Mouse (Mus musculus) ES-Bruce4 (cell line): ENCODE data around the gene Cpsf4l. TPM values are rescaled to one million over a fixed set of nuclear protein-coding genes. Genes with fewer than 3 reads are reported as not detected.
A peak's percentile ranks its signal among the peaks of the same experiment; 100 is the strongest.

ENCODE experiments used
- H3K27ac ChIP-seq: 2 replicates; pipeline ENCODE4 v1.5.1; 2012; ENCODE audit warnings: low read length, inconsistent platforms; ENCODE audit not compliant: insufficient read depth
- H3K27me3 ChIP-seq: 2 replicates; pipeline ENCODE4 v1.6.1; 2012; ENCODE audit warnings: mild to moderate bottlenecking, low read length, inconsistent platforms; ENCODE audit not compliant: control insufficient read depth, poor library complexity, insufficient read depth, severe bottlenecking
- H3K36me3 ChIP-seq: 2 replicates; pipeline ENCODE4 v1.6.1; 2012; ENCODE audit warnings: inconsistent platforms, mild to moderate bottlenecking, low read length, moderate library complexity; ENCODE audit not compliant: control insufficient read depth, poor library complexity, insufficient read depth, severe bottlenecking
- H3K4me1 ChIP-seq: one replicate; pipeline ENCODE4 v1.8.1; 2011; ENCODE audit warnings: low read length; ENCODE audit not compliant: control insufficient read depth, insufficient read depth
- H3K4me3 ChIP-seq: 2 replicates; pipeline ENCODE4 v1.5.1; 2011; ENCODE audit warnings: low read depth, mild to moderate bottlenecking, low read length
- H3K9ac ChIP-seq: 2 replicates; pipeline ENCODE4 v1.6.1; 2012; ENCODE audit warnings: low read depth, mild to moderate bottlenecking, inconsistent platforms; ENCODE audit not compliant: poor library complexity, severe bottlenecking
- H3K9me3 ChIP-seq: replicated peaks from 2 replicates; pipeline ENCODE4 v1.6.1; 2012; ENCODE audit warnings: mild to moderate bottlenecking, low read length, inconsistent platforms; ENCODE audit not compliant: control insufficient read depth, poor library complexity, insufficient read depth, severe bottlenecking
- CTCF ChIP-seq: IDR thresholded peaks from one replicate; pipeline ENCODE4 v1.8.1; 2011; ENCODE audit warnings: low read depth, low read length
- EP300 ChIP-seq: IDR thresholded peaks from 2 replicates; pipeline ENCODE4 v1.6.1; 2011; ENCODE audit warnings: low read depth, low read length; ENCODE audit not compliant: insufficient read depth
- POLR2A ChIP-seq: IDR thresholded peaks from one replicate; pipeline ENCODE4 v1.8.1; 2011; ENCODE audit warnings: low read length; ENCODE audit not compliant: insufficient read depth
- polyA plus RNA-seq: library from polyadenylated mRNA; stranded (reverse); fragments of >200 nt; gene quantifications from 2 replicates; pipeline ENCODE4 v1.2.4, GENCODE M21; 2011; ENCODE audit warnings: low read depth; ENCODE audit not compliant: missing spikeins, insufficient read depth, insufficient read length

Gene Cpsf4l
- polyA plus RNA-seq, 1 experiment: 18.0 TPM

DNA sequence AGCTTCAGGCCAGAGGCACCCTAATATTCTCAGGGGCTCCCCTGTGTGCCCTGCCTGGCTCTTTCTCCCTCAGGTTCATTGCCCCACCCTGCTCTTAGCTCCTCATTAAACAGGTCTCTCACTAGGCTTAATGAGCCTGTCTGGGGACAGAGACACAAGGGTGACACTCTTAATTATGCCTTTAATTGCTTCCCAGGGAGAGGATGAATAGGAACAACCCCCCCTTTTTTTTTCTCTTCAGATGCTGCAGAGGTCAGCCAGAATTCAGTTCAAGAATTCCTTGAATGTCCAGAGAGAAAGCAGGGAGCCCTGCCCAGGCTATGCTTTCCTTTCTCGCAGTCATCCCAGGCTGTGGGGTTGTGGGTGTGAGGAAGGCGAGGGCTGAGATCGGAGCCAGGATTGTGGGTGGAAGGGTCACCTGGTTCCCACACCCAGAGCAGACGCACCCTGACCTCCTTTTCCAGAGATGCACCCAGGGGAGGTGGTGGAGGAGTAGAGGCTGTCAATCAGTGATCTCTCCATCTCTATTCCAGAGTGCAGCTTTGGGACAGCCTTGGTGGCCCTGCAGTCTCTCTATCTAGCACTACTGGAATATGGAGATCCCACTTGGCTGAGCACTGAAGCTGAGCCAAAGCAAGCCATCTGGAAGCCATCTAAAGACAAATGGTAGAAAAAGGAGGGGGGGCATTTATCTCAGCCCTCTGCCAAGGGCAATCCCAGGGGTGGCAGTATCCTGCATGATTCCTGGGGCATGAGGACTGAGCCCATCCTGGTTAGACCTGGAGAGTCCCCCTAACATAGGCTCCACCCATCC is 15.6 kb upstream of the Cpsf4l start:
- H3K27ac ChIP-seq: no peak overlapping the region
- H3K9ac ChIP-seq: no peak overlapping the region
- peaks cover 3% of the 10 kb centered on the region for H3K4me1 ChIP-seq
- TF ChIP-seq CTCF (no peak), POLR2A (no peak), EP300 (no peak)
- no peak overlapping the region for H3K4me3 ChIP-seq
- H3K9me3 ChIP-seq: no peaks in the 10 kb centered on the region
- H3K36me3 ChIP-seq: peaks cover 25% of the 10 kb centered on the region
- no peaks in the 10 kb centered on the region for H3K27me3 ChIP-seq

DNA sequence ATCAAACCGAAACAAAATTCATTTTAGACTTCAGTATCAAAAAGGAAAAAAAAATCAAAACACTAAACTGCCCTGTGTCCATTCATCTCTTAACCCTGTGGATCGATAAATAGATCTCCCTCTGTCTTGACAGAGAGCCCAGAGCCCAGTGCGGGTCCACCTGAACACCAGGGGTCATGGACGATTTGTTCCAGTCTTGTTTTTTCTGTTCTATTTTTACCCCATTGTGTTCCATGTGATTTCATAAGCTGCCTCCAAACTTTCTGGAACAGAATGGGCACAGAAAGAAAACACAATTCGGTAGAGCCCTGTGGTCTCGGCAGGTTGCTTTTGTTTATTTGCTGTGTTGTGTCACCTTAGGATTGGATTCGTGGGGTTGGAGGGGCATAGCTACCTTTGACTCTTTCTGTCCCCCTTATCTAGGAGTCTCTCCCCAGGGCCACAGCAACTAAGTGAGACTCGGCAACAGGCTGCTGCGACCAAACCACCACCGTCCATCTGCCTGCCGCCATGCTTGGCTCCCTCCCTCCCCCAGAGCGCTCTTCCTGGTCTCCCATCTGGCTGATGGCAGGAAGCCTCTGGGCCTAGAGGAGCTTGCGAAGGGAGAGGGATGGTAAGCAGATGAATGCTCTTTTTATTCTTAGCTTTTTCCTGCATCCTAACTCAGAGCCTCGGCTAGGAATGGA is 12.7 kb upstream of the Cpsf4l start:
- TF ChIP-seq CTCF: no peak
- no peak for TF ChIP-seq POLR2A
- TF ChIP-seq EP300: 0 out of 2 replicates have a peak, but pooled peaks have one; percentile 5
- no peaks in the 10 kb centered on the region for H3K9me3 ChIP-seq
- no peak overlapping the region for H3K9ac ChIP-seq
- no peaks in the 10 kb centered on the region for H3K27me3 ChIP-seq
- H3K4me3 ChIP-seq: peak overlapping the region; percentile 45; the same call in 1 of the 2 replicates
- H3K27ac ChIP-seq: no peak overlapping the region
- H3K36me3 ChIP-seq: peaks cover 6% of the 10 kb centered on the region
- H3K4me1 ChIP-seq: no peaks in the 10 kb centered on the region

DNA sequence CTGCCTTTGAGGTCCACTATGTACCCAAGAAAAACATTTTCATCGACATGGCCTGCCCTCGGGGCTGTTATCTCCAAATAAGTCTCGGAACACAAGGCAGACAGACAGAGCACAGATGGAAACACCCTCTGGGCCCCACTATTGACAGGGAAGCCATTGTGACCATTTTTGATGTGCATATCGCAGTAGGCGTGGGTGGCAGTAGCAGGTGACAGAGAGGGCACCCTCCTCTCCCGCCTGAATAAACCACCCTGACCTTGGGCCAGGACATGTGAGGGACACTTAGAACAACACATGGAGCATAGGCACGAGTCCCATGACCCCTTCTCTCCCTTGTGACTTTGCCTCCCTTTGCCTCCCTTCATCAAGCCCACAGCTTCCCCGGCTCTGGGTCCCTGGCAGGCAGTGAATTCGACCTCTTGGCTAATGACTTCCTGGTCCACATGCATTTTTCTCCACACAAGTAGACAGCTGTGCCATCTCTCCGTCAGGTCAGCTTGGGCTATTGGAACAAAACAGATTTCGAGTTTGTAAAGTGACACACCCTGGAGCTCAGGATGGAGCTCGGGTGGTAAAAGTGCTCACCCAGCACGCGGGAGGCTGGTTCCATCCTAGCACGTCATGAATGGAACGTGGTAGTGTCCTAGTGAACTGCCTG is 8.1 kb upstream of the Cpsf4l start:
- TF ChIP-seq EP300: peak; percentile 79
- no peak for TF ChIP-seq POLR2A
- no peak for TF ChIP-seq CTCF

DNA sequence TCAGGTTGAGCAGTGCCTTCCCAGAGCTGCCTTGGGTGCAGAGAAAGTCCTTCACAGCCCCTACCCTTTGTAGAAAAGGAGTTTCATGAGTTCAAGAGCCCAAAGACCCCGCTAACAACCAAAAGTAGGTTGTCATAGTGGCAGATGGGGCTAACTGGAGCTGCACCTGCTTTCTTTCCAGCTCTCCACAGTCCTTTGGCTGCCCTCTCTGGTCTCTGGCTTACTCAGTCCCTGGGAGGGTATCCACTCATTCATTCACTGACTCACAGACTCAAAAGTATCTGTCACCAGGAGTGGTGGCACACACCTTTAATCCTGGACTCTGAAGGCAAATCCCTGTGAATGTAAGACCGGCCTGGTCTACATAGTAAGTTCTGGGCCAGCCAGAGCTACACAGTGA is 6.3 kb upstream of the Cpsf4l start:
- Histone ChIP-seq H3K9ac (no peak overlapping the region), H3K4me3 (no peak overlapping the region)

More for the DNA sequence above, 8.1 kb upstream of the Cpsf4l start:
- H3K4me3 ChIP-seq: no peak overlapping the region
- no peaks in the 10 kb centered on the region for H3K9me3 ChIP-seq
- H3K27ac ChIP-seq: no peak overlapping the region
- no peaks in the 10 kb centered on the region for H3K27me3 ChIP-seq
- H3K36me3 ChIP-seq: no peaks in the 10 kb centered on the region
- no peak overlapping the region for H3K9ac ChIP-seq
- peaks cover 2% of the 10 kb centered on the region for H3K4me1 ChIP-seq

DNA sequence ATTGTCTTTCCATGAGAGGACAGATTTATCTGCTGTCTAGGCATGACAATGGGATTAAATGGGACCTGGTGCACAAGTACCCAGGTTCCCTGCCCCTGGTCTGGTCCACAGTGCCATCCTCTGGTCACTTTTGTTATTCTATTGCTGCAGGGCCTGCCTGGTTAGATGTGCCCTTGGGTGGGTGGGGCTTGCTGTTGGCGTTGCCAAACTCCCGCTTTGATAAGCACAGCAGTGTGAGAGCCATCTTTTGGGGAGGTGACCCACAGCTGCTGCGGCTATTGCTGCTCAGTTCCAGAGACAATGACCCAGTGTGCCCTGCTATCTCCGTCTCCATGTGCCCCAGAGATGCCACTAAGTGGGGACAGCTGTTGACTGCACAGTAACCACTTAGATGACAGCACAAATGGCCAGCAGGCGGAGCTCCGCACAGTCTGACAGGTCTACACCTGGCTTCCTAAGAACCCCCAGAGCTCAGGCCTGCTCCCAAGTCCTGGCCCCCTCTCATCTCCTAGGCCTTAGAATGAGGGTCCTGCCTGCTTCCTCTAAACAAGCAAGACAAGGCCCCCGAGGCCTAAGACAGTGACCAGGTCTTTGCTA is 5.4 kb upstream of the Cpsf4l start:
- H3K9me3 ChIP-seq: no peaks in the 10 kb centered on the region
- no peak overlapping the region for H3K9ac ChIP-seq
- TF ChIP-seq CTCF (peak; percentile 51), POLR2A (no peak)

More for the DNA sequence above, 6.3 kb upstream of the Cpsf4l start:
- H3K9me3 ChIP-seq: no peaks in the 10 kb centered on the region
- no peaks in the 10 kb centered on the region for H3K27me3 ChIP-seq
- H3K4me1 ChIP-seq: peaks cover 10% of the 10 kb centered on the region
- TF ChIP-seq EP300 (no peak), POLR2A (no peak), CTCF (no peak)
- no peak overlapping the region for H3K27ac ChIP-seq
- no peaks in the 10 kb centered on the region for H3K36me3 ChIP-seq

DNA sequence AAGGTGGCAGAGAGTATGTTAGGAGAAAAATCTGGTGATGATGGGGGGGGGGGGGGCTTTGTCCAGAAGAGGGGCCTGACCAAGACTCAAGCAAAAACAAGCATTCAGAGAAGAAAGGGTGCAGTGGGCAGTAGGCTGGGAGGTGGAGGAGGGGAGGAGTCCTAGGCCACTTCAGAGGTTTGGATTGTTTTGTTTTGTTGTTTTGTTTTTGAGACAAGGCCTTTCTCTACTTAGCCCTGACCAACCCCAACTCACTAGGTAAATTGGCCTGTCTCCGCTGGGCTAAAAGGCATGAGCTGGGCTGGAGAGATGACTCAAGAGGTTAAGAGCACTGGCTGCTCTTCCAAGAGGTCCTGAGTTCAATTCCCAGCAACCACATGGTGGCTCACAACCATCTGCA is 1.2 kb upstream of the Cpsf4l start:
- TF ChIP-seq EP300 (no peak), CTCF (no peak), POLR2A (no peak)
- Histone ChIP-seq H3K9ac (peak overlapping the region; percentile 75), H3K4me1 (peaks cover 12% of the 10 kb centered on the region), H3K27me3 (no peaks in the 10 kb centered on the region), H3K27ac (peak overlapping the region; percentile 97), H3K36me3 (no peaks in the 10 kb centered on the region), H3K9me3 (no peaks in the 10 kb centered on the region), H3K4me3 (peak overlapping the region; percentile 66)

More for the DNA sequence above, 5.4 kb upstream of the Cpsf4l start:
- no peak overlapping the region for H3K27ac ChIP-seq
- no peaks in the 10 kb centered on the region for H3K27me3 ChIP-seq
- no peak overlapping the region for H3K4me3 ChIP-seq
- H3K4me1 ChIP-seq: peaks cover 10% of the 10 kb centered on the region
- H3K36me3 ChIP-seq: no peaks in the 10 kb centered on the region
